Mouse (Mus musculus): ENCODE data around the gene Gm16253. TPM values are rescaled to one million over a fixed set of nuclear protein-coding genes. Genes with fewer than 3 reads are reported as not detected.

The Gm16253 gene
- total and polyA plus RNA-seq, 2 experiments: not detected

GRCm38 (mm10) chr3:96541328-96542078, 35.3 kb upstream of the Gm16253 start:
- Histone ChIP-seq H3K4me1 (ENCODE audit: control insufficient read depth, insufficient read depth, low read length) (peaks cover 2% of the 10 kb centered on the region; the same call in 1 of the 2 replicates), H3K79me2 (ENCODE audit: control insufficient read depth, insufficient read depth, low read length) (no peaks in the 10 kb centered on the region), H3K36me3 (ENCODE audit: control insufficient read depth, insufficient read depth, low read length) (no peaks in the 10 kb centered on the region), H3K27me3 (ENCODE audit: control insufficient read depth, insufficient read depth, low read length) (no peaks in the 10 kb centered on the region), H3K27ac (replicated peaks; ENCODE audit: insufficient read depth, low read depth, low read length) (peak overlapping the region; percentile 20), H3K9ac (ENCODE audit: low read depth, low read length) (peak overlapping the region; percentile 73), H3K4me3 (ENCODE audit: insufficient read depth, low read depth, low read length) (no peak overlapping the region; the same call in 1 of the 2 replicates)
- no peak for TF ChIP-seq POLR2A (IDR thresholded peaks at IDR 0.05; ENCODE audit: extremely low read depth, insufficient read depth, low read length)
- 15% methylated on average over 14 of the region's 14 CpGs for WGBS
- DNase-seq (ENCODE audit: extremely low read depth, low read depth, low spot score): peak; percentile 88

- no peaks in the 10 kb centered on the region for H3K27me3 ChIP-seq (ENCODE audit: control insufficient read depth, insufficient read depth, low read length)
- H3K27ac ChIP-seq (replicated peaks; ENCODE audit: insufficient read depth, low read depth, low read length): no peak overlapping the region
- peaks cover 3% of the 10 kb centered on the region; the same call in 1 of the 2 replicates for H3K4me1 ChIP-seq (ENCODE audit: control insufficient read depth, insufficient read depth, low read length)
- TF ChIP-seq CTCF (IDR thresholded peaks at IDR 0.05; ENCODE audit: low read depth, low read length) (no peak), POLR2A (IDR thresholded peaks at IDR 0.05; ENCODE audit: extremely low read depth, insufficient read depth, low read length) (no peak)
- H3K4me3 ChIP-seq (ENCODE audit: insufficient read depth, low read depth, low read length): no peak overlapping the region
- WGBS: 91% methylated on average over 8 of the region's 8 CpGs
- no peak overlapping the region for H3K9ac ChIP-seq (ENCODE audit: low read depth, low read length)
- no peaks in the 10 kb centered on the region for H3K36me3 ChIP-seq (ENCODE audit: control insufficient read depth, insufficient read depth, low read length)
- no peaks in the 10 kb centered on the region for H3K79me2 ChIP-seq (ENCODE audit: control insufficient read depth, insufficient read depth, low read length)
- no peak for DNase-seq (ENCODE audit: extremely low read depth, low read depth, low spot score)
Measured at GRCm38 (mm10) chr3:96542554-96542953, 34.2 kb upstream of the Gm16253 start.

GRCm38 (mm10) chr3:96543345-96543744, 33.4 kb upstream of the Gm16253 start:
- Histone ChIP-seq H3K36me3 (ENCODE audit: control insufficient read depth, insufficient read depth, low read length) (no peaks in the 10 kb centered on the region), H3K4me1 (ENCODE audit: control insufficient read depth, insufficient read depth, low read length) (peaks cover 6% of the 10 kb centered on the region; the same call in 1 of the 2 replicates), H3K27me3 (ENCODE audit: control insufficient read depth, insufficient read depth, low read length) (no peaks in the 10 kb centered on the region), H3K79me2 (ENCODE audit: control insufficient read depth, insufficient read depth, low read length) (no peaks in the 10 kb centered on the region), H3K9ac (ENCODE audit: low read depth, low read length) (no peak overlapping the region), H3K27ac (replicated peaks; ENCODE audit: insufficient read depth, low read depth, low read length) (no peak overlapping the region), H3K4me3 (ENCODE audit: insufficient read depth, low read depth, low read length) (no peak overlapping the region)
- DNase-seq (ENCODE audit: extremely low read depth, low read depth, low spot score): no peak
- 91% methylated on average over 11 of the region's 11 CpGs for WGBS
- no peak for TF ChIP-seq CTCF (IDR thresholded peaks at IDR 0.05; ENCODE audit: low read depth, low read length)
- no peak for TF ChIP-seq POLR2A (IDR thresholded peaks at IDR 0.05; ENCODE audit: extremely low read depth, insufficient read depth, low read length)

GRCm38 (mm10) chr3:96545565-96545964, 31.2 kb upstream of the Gm16253 start:
- Histone ChIP-seq H3K4me1 (ENCODE audit: control insufficient read depth, insufficient read depth, low read length) (peaks cover 6% of the 10 kb centered on the region; the same call in 1 of the 2 replicates), H3K36me3 (ENCODE audit: control insufficient read depth, insufficient read depth, low read length) (no peaks in the 10 kb centered on the region), H3K4me3 (ENCODE audit: insufficient read depth, low read depth, low read length) (no peak overlapping the region), H3K27me3 (ENCODE audit: control insufficient read depth, insufficient read depth, low read length) (no peaks in the 10 kb centered on the region), H3K9ac (ENCODE audit: low read depth, low read length) (no peak overlapping the region), H3K79me2 (ENCODE audit: control insufficient read depth, insufficient read depth, low read length) (no peaks in the 10 kb centered on the region), H3K27ac (replicated peaks; ENCODE audit: insufficient read depth, low read depth, low read length) (no peak overlapping the region)
- WGBS: 14% methylated on average over 1 of the region's 1 CpGs
- TF ChIP-seq POLR2A (IDR thresholded peaks at IDR 0.05; ENCODE audit: extremely low read depth, insufficient read depth, low read length): no peak
- TF ChIP-seq CTCF (IDR thresholded peaks at IDR 0.05; ENCODE audit: low read depth, low read length): no peak
- DNase-seq (ENCODE audit: extremely low read depth, low read depth, low spot score): no peak

- Histone ChIP-seq H3K79me2 (ENCODE audit: control insufficient read depth, insufficient read depth, low read length) (no peaks in the 10 kb centered on the region), H3K27ac (replicated peaks; ENCODE audit: insufficient read depth, low read depth, low read length) (no peak overlapping the region), H3K27me3 (ENCODE audit: control insufficient read depth, insufficient read depth, low read length) (no peaks in the 10 kb centered on the region), H3K4me1 (ENCODE audit: control insufficient read depth, insufficient read depth, low read length) (peaks cover 7% of the 10 kb centered on the region; the same call in 1 of the 2 replicates), H3K36me3 (ENCODE audit: control insufficient read depth, insufficient read depth, low read length) (no peaks in the 10 kb centered on the region), H3K4me3 (ENCODE audit: insufficient read depth, low read depth, low read length) (no peak overlapping the region), H3K9ac (ENCODE audit: low read depth, low read length) (no peak overlapping the region)
- no peak for DNase-seq (ENCODE audit: extremely low read depth, low read depth, low spot score)
- 42% methylated on average over 4 of the region's 4 CpGs for WGBS
- TF ChIP-seq CTCF (IDR thresholded peaks at IDR 0.05; ENCODE audit: low read depth, low read length) (no peak), POLR2A (IDR thresholded peaks at IDR 0.05; ENCODE audit: extremely low read depth, insufficient read depth, low read length) (no peak)
Measured at GRCm38 (mm10) chr3:96546880-96547279, 29.9 kb upstream of the Gm16253 start.

GRCm38 (mm10) chr3:96547389-96547960, 29.3 kb upstream of the Gm16253 start:
- Histone ChIP-seq H3K79me2 (ENCODE audit: control insufficient read depth, insufficient read depth, low read length) (no peaks in the 10 kb centered on the region), H3K4me3 (ENCODE audit: insufficient read depth, low read depth, low read length) (no peak overlapping the region), H3K4me1 (ENCODE audit: control insufficient read depth, insufficient read depth, low read length) (peaks cover 7% of the 10 kb centered on the region; the same call in 1 of the 2 replicates), H3K27ac (replicated peaks; ENCODE audit: insufficient read depth, low read depth, low read length) (no peak overlapping the region), H3K9ac (ENCODE audit: low read depth, low read length) (no peak overlapping the region), H3K27me3 (ENCODE audit: control insufficient read depth, insufficient read depth, low read length) (no peaks in the 10 kb centered on the region), H3K36me3 (ENCODE audit: control insufficient read depth, insufficient read depth, low read length) (no peaks in the 10 kb centered on the region)
- TF ChIP-seq CTCF (IDR thresholded peaks at IDR 0.05; ENCODE audit: low read depth, low read length) (peak; percentile 83), POLR2A (IDR thresholded peaks at IDR 0.05; ENCODE audit: extremely low read depth, insufficient read depth, low read length) (no peak)
- DNase-seq (ENCODE audit: extremely low read depth, low read depth, low spot score): no peak
- 13% methylated on average over 14 of the region's 14 CpGs for WGBS
